17 mouse cellular contexts compared by ENCODE assay signal in the genomic region with DNA sequence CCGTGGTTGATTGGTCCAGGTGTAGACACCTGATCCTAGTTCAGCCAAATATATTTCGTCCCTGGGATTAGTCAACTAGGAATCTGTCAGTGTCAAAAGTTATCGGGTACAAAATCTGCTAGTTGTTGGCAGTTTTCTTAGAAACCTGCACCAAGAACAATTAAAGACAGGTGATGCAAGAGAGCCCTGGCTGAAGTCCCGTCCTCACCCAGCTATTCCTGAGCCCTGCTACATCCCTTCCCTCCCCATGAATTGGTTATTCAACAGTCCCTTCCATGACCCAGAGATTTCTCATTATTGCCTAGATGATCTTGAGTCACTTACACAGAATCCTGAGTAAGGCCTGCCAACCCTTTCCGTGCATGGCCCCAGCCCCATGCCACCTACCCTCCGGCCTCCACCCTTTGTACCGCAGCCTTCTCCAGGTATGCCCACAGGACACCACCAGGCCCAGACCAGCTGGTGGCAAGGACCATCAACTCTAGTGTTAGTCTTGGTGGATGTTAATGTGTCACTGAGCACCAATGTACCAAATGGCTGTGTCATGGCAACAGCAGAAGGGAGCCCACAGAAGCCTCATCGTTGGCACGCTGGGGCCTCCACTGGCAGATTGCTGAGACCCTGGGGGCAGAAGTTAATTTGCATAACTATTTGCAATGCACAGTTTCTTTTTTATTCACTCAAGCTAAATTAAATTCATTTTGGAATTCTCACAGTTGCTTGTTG. TPM values are rescaled to one million over a fixed set of nuclear protein-coding genes. Genes with fewer than 3 reads are reported as not detected.
DNase-seq lines count a peak whose midpoint lies in the region; ATAC-seq lines count a peak whose summit lies in the region.
"Had no signal": no experiment of that assay in that cellular context is flagged by ENCODE, and none has a peak within 500 bp of the region (broad histone marks: within the 10 kb centered on the region; RNA-seq: fewer than 3 reads in every experiment).

No protein-coding gene starts in this region.

- H3K9me3 ChIP-seq in hindbrain, embryonic 13.5 days: 0 out of 2 replicates have a peak, but pooled peaks cover 3% of the 10 kb centered on the region
- no peaks in the 10 kb centered on the region for H3K9me3 ChIP-seq in hindbrain, embryonic 11.5 days (ENCODE audit: control insufficient read depth, low read length)
- H3K9me3 ChIP-seq in forebrain, embryonic 15.5 days: no peaks in the 10 kb centered on the region
- H3K9me3 ChIP-seq in heart, embryonic 10.5 days: 0 out of 2 replicates have a peak, but pooled peaks cover 3% of the 10 kb centered on the region
- H3K9me3 ChIP-seq in kidney, embryonic 14.5 days (ENCODE audit: control insufficient read depth, low read length): peaks cover 3% of the 10 kb centered on the region; the same call in 1 of the 2 replicates
- H3K9me3 ChIP-seq: embryonic facial prominence, embryonic 15.5 days; heart, embryonic 15.5 days had no signal

- no peaks in the 10 kb centered on the region for H3K27me3 ChIP-seq in hindbrain, embryonic 13.5 days
- H3K27me3 ChIP-seq in hindbrain, embryonic 11.5 days (ENCODE audit: control insufficient read depth, insufficient read depth, low read length): no peaks in the 10 kb centered on the region
- H3K27me3 ChIP-seq in forebrain, embryonic 15.5 days: no peaks in the 10 kb centered on the region
- H3K27me3 ChIP-seq in heart, embryonic 10.5 days (ENCODE audit: insufficient read depth, poor library complexity, severe bottlenecking): no peaks in the 10 kb centered on the region
- no peaks in the 10 kb centered on the region for H3K27me3 ChIP-seq in kidney, embryonic 14.5 days (ENCODE audit: control insufficient read depth, insufficient read depth, low read length)
- H3K27me3 ChIP-seq: embryonic facial prominence, embryonic 15.5 days; heart, embryonic 15.5 days had no signal

- ATAC-seq in hindbrain, embryonic 13.5 days (ENCODE audit: low FRiP score): peak; percentile 68
- no peak for ATAC-seq in hindbrain, embryonic 11.5 days (ENCODE audit: low FRiP score)
- ATAC-seq in forebrain, embryonic 15.5 days (replicated peaks): peak; percentile 69
- no peak for ATAC-seq in kidney, embryonic 14.5 days (ENCODE audit: low FRiP score, low TSS enrichment)
- ATAC-seq: liver, postnatal 0 days had no signal

- H3K27ac ChIP-seq in hindbrain, embryonic 13.5 days: peak overlapping the region; percentile 72
- H3K27ac ChIP-seq in hindbrain, embryonic 11.5 days (ENCODE audit: low read depth, low read length): no peak overlapping the region
- H3K27ac ChIP-seq in forebrain, embryonic 15.5 days (replicated peaks): peak overlapping the region; percentile 86
- H3K27ac ChIP-seq in heart, embryonic 10.5 days: no peak overlapping the region
- H3K27ac ChIP-seq in kidney, embryonic 14.5 days (ENCODE audit: low read depth, low read length): no peak overlapping the region
- H3K27ac ChIP-seq: embryonic facial prominence, embryonic 15.5 days; gastrocnemius, adult 2 months; heart, embryonic 15.5 days had no signal

- H3K4me1 ChIP-seq in hindbrain, embryonic 13.5 days (replicated peaks): peaks cover 28% of the 10 kb centered on the region
- no peaks in the 10 kb centered on the region for H3K4me1 ChIP-seq in hindbrain, embryonic 11.5 days (replicated peaks; ENCODE audit: control insufficient read depth, insufficient read depth, low read length)
- peaks cover 33% of the 10 kb centered on the region for H3K4me1 ChIP-seq in forebrain, embryonic 15.5 days
- H3K4me1 ChIP-seq in heart, embryonic 10.5 days: peaks cover 13% of the 10 kb centered on the region
- H3K4me1 ChIP-seq in kidney, embryonic 14.5 days (ENCODE audit: control insufficient read depth, insufficient read depth, low read length): no peaks in the 10 kb centered on the region

- WGBS in hindbrain, embryonic 13.5 days: 66% methylated on average over 9 of the region's 9 CpGs
- WGBS in hindbrain, embryonic 11.5 days: 87% methylated on average over 9 of the region's 9 CpGs
- WGBS in forebrain, embryonic 15.5 days: 61% methylated on average over 9 of the region's 9 CpGs
- 89% methylated on average over 9 of the region's 9 CpGs for whole genome bisulfite sequencing in heart, embryonic 10.5 days
- WGBS in kidney, embryonic 14.5 days: 87% methylated on average over 9 of the region's 9 CpGs

- H3K9ac ChIP-seq in hindbrain, embryonic 13.5 days: no peak overlapping the region
- no peak overlapping the region for H3K9ac ChIP-seq in hindbrain, embryonic 11.5 days (ENCODE audit: low read depth, low read length)
- no peak overlapping the region for H3K9ac ChIP-seq in forebrain, embryonic 15.5 days (replicated peaks)
- H3K9ac ChIP-seq in kidney, embryonic 14.5 days (ENCODE audit: low read depth, low read length): no peak overlapping the region
- H3K9ac ChIP-seq: embryonic facial prominence, embryonic 15.5 days; heart, embryonic 15.5 days; liver, postnatal 0 days had no signal

- no peak for DNase-seq in hindbrain, embryonic 11.5 days (ENCODE audit: low spot score)
- peak; percentile 61 for DNase-seq in brain, adult 2 months (ENCODE audit: low read depth, low spot score)
- DNase-seq in layer of hippocampus, postnatal 14 days (ENCODE audit: low spot score in 2 of 2): peak; percentile 70 to 87
- no peak for DNase-seq in heart, postnatal 10 days
- DNase-seq in heart, embryonic 10.5 days (ENCODE audit: low spot score): no peak
- DNase-seq: cerebellum, postnatal 25 days; gastrocnemius, adult 2 months; kidney, adult 8-10 months; liver, postnatal 0 days; thymus, postnatal 25 days had no signal

- H3K4me2 ChIP-seq in hindbrain, embryonic 13.5 days: no peak overlapping the region
- H3K4me2 ChIP-seq in hindbrain, embryonic 11.5 days (replicated peaks; ENCODE audit: low read depth, low read length): no peak overlapping the region
- H3K4me2 ChIP-seq in forebrain, embryonic 15.5 days (replicated peaks): no peak overlapping the region
- no peak overlapping the region for H3K4me2 ChIP-seq in kidney, embryonic 14.5 days (replicated peaks; ENCODE audit: low read depth, low read length)
- H3K4me2 ChIP-seq: embryonic facial prominence, embryonic 15.5 days; heart, embryonic 15.5 days had no signal

- intact Hi-C loops in heart, postnatal 10 days (cut with DNase I): no loop called here

- no peaks in the 10 kb centered on the region for H3K36me3 ChIP-seq in hindbrain, embryonic 13.5 days
- H3K36me3 ChIP-seq in hindbrain, embryonic 11.5 days (ENCODE audit: control insufficient read depth, insufficient read depth, low read length): no peaks in the 10 kb centered on the region
- H3K36me3 ChIP-seq in forebrain, embryonic 15.5 days: no peaks in the 10 kb centered on the region
- H3K36me3 ChIP-seq in heart, embryonic 10.5 days: no peaks in the 10 kb centered on the region
- no peaks in the 10 kb centered on the region for H3K36me3 ChIP-seq in kidney, embryonic 14.5 days (ENCODE audit: control insufficient read depth, insufficient read depth, low read length)
- H3K36me3 ChIP-seq: embryonic facial prominence, embryonic 15.5 days; heart, embryonic 15.5 days had no signal

- H3K4me3 ChIP-seq in hindbrain, embryonic 13.5 days: no peak overlapping the region
- no peak overlapping the region for H3K4me3 ChIP-seq in hindbrain, embryonic 11.5 days (ENCODE audit: low read depth, low read length)
- H3K4me3 ChIP-seq in forebrain, embryonic 15.5 days: no peak overlapping the region
- H3K4me3 ChIP-seq in heart, embryonic 10.5 days: no peak overlapping the region
- no peak overlapping the region for H3K4me3 ChIP-seq in kidney, embryonic 14.5 days (ENCODE audit: low read length)
- H3K4me3 ChIP-seq: embryonic facial prominence, embryonic 15.5 days; gastrocnemius, adult 2 months; heart, embryonic 15.5 days had no signal

RNA-seq across cellular contexts. Expression of a gene that starts 33.5 kb away (rescaled TPM):
- 81.4 and 87.9 TPM in 2 replicates for polyA plus RNA-seq in hindbrain, embryonic 13.5 days (2015; fragmentation: Nextera tagmentation; extraction: Ambion mirVana)
- 23.8 and 27.6 TPM in 2 replicates for polyA plus RNA-seq in hindbrain, embryonic 11.5 days (2014; fragmentation: Nextera tagmentation; extraction: Ambion mirVana)
- 87.3 and 95.0 TPM in 2 replicates for polyA plus RNA-seq in forebrain, embryonic 15.5 days (2015; fragmentation: Nextera tagmentation; extraction: Ambion mirVana)
- 10 to 100 TPM; 33.2 to 35.5 TPM for total RNA-seq in layer of hippocampus, postnatal 14 days (2021)
- total RNA-seq in heart, postnatal 10 days (2021): 10 to 100 TPM; 21.6 to 24.9 TPM
- 41.9 and 45.9 TPM in 2 replicates for polyA plus RNA-seq in heart, embryonic 10.5 days (2016; fragmentation: Nextera tagmentation; extraction: Ambion mirVana)
- 15.1 and 16.9 TPM in 2 replicates for polyA plus RNA-seq in kidney, embryonic 14.5 days (2014; fragmentation: Nextera tagmentation; extraction: Ambion mirVana)

RNA-seq across cellular contexts. Expression of a gene that starts 55.6 kb away (rescaled TPM):
- polyA plus RNA-seq in hindbrain, embryonic 13.5 days (2015; fragmentation: Nextera tagmentation; extraction: Ambion mirVana): 0.17 TPM in 1 of 2 replicates, not detected in the other
- 0.14 TPM in 1 of 2 replicates, not detected in the other for polyA plus RNA-seq in hindbrain, embryonic 11.5 days (2014; fragmentation: Nextera tagmentation; extraction: Ambion mirVana)
- 0.15 and 0.32 TPM in 2 replicates for polyA plus RNA-seq in forebrain, embryonic 15.5 days (2015; fragmentation: Nextera tagmentation; extraction: Ambion mirVana)
- total RNA-seq in layer of hippocampus, postnatal 14 days (2021): not detected
- total RNA-seq in heart, postnatal 10 days (2021): 1 to 10 TPM; 1.3 to 1.4 TPM
- polyA plus RNA-seq in heart, embryonic 10.5 days (2016; fragmentation: Nextera tagmentation; extraction: Ambion mirVana): 0.23 and 0.38 TPM in 2 replicates
- polyA plus RNA-seq in kidney, embryonic 14.5 days (2014; fragmentation: Nextera tagmentation; extraction: Ambion mirVana): not detected in 2 replicates
- total RNA-seq: gastrocnemius, adult 2 months; left cerebral cortex, postnatal 36 days; megakaryocyte progenitor cell, adult 5-6 weeks had no signal

Comparison
In these comparisons a context has a peak if more than half of its experiments do, and no peak if none do; other contexts are left out.
1. ATAC-seq: peak in hindbrain, embryonic 13.5 days (single experiment) and forebrain, embryonic 15.5 days (single experiment); none in hindbrain, embryonic 11.5 days (single experiment) and kidney, embryonic 14.5 days (single experiment).
2. H3K27ac ChIP-seq: peak in hindbrain, embryonic 13.5 days (single experiment) and forebrain, embryonic 15.5 days (single experiment); none in hindbrain, embryonic 11.5 days (single experiment), heart, embryonic 10.5 days (single experiment) and kidney, embryonic 14.5 days (single experiment).
3. DNase-seq: peak in brain, adult 2 months (single experiment) and layer of hippocampus, postnatal 14 days (2 of 2); none in hindbrain, embryonic 11.5 days (single experiment), heart, postnatal 10 days (0 of 2) and heart, embryonic 10.5 days (single experiment).